Mouse (Mus musculus) kidney, adult 9 months (tissue): ENCODE measurements around the gene S100a3.

Experiments used
- DNase-seq: peaks from one replicate; pipeline ENCODE4 v3.0.0; 2022

Gene S100a3

GRCm38 (mm10) chr3:90560008-90560628 lies at the start of gene S100a3:
TSS of gene S100a3 (plus strand) at chr3:90560578.
- DNase-seq, result no peak

DNA sequence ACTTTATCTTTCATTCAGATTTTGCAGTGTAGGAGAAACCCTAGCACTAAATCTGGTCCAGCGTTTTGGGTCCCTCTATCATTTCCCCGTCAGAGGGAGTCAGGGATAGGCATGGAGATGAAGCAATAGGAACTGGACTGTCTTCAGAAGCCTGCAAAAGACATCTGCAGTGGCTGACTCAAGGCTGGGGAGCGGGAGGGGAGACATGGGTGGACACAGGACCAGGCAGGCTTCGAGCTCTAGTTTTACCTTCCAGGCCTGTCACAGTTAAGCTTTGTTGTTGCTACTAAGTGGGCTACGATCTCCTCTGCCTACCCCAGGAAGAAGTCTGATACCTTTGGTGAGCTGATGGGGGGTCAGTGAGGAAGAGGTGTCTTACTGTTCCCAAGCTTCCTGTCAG lies 48.1 kb upstream of the S100a3 start:
- no peak for DNase-seq

DNA sequence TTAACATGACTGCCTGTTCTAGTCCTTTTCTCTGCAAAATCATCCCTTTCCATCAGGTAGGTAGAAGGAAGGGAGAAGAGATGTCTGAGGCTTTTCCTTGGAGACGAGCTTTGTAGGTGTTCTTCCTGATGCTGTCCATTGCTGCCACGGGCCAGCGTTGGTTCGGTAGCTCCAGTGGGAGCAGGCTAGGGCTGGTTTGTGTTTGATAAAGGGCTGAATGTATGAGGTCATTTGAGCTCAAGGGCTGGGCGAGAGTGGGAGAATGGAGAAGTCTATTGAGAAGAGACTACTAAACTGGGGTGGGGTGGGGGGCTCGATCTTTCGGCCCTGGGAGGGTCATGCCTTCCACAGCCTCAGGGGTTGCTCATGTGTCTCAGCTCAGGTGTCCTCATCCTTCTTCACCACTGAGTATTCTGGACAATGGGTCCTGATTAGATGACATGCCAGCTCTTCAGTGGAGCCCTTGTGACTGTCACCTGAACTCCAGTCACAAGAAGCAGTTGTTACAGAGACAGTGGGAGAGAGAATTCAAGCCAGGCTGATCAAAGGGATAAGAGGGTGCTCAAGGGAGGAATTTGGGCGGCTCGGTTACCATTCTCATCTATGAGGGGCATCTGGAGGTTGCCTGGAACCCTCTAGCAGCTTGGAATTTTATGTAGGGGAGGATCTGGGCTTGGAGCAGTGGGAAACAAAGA lies 47.3 kb upstream of the S100a3 start:
- no peak for DNase-seq

DNA sequence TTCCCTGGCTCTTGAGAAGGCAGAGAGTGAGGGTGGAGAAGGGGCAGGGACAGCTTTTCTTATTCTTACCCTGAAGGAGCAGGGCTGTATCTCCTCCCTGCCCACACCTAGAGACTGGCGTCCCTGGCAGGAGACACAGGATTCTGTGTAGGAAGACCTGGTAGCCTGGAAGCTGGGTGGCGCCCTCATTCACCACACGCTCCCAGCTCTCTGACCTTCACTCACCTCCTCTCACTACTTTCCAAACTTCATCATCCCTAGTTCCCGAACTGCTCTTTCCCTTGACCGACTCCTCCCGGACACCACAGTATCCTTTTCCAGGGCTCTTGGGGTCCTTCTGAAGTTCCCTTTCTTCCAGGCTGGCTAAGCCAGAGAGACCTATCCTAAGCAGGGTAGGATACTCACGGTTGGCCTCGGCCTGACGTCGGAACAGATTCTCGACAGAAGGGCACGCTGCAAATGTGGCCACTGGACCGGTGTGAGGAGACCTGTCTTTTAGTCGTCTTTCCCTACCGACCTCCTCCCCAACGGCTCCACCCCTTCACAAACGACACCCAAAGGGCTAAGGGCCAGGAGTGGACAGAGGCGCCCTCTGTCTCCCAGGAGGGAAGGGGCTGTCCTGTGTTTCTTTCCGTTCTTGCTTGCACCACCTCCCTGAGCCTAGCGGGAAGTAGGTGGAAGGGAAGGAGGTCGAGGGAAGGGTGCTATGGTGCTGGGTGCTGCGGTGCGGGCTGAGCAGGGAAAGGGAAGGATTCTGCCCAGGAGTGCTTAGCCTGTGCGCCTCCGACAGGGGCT lies 46.4 kb upstream of the S100a3 start, which contains the start of the genes S100a1 and S100a13:
S100a1 (minus strand) TSS at position 597 of the 795 bp plus-strand sequence.
S100a13 (plus strand) TSS at position 640 of the 795 bp plus-strand sequence.
- DNase-seq, result peak; percentile 92

DNA sequence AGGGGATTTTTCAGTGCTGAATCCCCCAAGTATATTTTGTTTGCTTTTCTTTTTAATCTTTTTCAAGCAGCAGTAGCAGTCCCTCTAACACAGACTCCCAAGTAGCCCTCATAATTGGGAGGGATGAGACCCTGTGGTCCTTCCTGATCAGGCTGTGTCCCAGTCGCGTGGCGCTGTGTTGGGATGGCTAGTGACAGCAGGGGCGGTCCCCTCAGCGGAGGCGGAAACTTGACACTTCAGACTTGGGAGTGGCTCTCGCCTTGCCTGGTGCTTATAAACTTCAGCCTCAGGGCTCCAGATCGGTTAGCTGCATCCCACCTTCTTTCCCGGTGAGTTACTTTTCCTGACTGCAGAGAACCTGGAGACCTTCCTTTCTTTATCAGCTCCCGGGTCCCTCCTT lies 45.7 kb upstream of the S100a3 start:
- peak; percentile 78 for DNase-seq

GRCm38 (mm10) chr3:90515242-90515641 lies 45.1 kb upstream of the S100a3 start:
- peak; percentile 58 for DNase-seq

DNA sequence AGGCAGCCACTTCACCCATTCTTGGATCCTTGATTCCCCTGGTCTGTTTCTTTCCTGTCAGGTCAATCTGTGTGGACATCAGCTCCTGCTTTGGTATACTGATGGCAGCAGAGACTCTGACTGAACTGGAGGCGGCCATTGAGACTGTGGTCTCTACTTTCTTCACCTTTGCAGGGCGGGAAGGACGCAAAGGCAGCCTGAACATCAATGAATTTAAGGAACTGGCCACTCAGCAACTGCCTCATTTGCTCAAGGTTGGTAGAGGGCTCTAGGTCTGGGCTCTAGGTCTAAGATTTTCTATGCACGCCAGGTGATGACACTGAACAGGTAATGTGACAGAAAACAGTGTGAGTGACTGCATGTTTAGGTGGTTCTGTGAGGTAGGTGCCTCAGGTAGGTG lies 44.6 kb upstream of the S100a3 start:
- no peak for DNase-seq

DNA sequence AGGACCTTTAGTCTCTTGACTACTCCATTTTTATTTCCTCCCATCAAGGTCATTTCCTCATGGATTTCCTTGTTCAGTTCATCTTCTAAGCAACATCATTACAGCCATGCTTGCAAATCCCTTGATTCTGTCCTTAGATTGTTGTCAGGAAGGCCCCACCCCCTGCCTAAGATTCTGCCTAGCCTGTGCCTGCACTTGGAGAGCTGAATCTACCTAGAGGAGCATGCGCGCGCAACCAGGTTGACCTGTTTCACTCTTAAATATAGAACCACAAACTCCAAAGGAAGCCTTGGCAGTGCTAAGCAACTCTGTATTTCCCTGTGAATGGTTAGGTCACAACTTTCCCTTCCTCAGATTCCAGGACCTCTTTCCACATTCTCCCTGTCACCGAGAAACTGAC lies 42.7 kb upstream of the S100a3 start:
- DNase-seq, result no peak

DNA sequence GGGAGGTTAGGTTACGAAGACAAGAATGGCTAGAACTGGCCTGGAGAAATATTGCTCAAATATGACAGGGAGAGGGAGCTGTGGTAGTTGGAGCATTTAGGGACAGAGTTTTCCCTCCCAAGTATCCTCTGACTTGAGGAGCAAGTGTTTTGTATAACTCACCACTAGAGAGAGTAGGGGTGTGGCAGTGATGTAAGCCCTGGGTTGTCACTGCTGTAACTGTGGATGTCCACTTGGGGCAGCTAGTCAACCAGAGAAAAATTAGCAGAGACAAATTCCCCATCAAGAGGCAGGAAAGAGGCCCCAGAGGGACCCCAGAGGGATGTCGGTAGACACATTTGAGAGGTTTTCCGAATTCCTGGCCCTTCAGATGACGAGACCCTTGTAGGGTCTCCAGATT lies 35.0 kb upstream of the S100a3 start:
- DNase-seq, result peak; percentile 82

DNA sequence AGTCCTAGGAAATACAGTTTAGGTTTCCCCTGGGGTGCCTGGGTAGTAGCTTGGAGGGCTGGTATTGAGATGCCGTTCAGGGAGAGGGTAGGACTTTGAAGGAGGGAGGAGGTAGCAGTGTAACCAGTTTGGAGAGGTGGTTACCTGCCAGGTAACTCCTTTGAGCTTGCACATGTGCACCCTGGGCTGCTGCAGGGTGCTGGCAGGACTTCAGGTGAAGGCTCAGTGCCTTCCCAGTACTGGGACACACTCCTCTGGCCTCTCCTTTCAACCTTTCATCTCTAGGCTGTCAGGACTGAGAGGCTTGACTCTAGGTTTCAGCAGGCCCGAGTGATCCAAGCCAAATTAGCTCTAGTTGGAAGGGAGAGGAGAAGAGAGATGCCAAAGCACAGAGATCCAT lies 34.3 kb upstream of the S100a3 start:
- DNase-seq, result no peak

DNA sequence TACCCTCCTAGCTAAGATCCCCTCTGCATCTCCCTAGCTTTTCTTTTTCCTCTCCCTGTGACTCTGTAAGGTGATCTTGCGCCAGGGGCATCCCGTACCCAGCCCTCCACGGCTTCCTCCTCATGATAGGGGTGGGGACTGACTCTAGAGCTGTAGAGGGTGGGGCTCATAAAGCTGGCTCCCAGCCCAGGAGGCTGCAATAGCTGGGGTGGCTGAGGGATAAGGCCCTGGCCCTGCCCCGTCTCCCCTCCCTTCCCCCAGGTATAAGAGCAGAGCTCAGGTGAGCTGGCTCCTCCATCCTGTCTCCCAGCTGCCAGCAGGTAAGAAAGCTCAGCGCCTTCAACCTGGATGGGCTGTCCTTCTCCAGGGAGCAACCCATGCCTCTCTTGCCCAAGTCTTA lies 33.8 kb upstream of the S100a3 start, which contains the start of gene S100a14:
S100a14 (plus strand) TSS at position 277 of the 400 bp plus-strand sequence.
- DNase-seq, result no peak

DNA sequence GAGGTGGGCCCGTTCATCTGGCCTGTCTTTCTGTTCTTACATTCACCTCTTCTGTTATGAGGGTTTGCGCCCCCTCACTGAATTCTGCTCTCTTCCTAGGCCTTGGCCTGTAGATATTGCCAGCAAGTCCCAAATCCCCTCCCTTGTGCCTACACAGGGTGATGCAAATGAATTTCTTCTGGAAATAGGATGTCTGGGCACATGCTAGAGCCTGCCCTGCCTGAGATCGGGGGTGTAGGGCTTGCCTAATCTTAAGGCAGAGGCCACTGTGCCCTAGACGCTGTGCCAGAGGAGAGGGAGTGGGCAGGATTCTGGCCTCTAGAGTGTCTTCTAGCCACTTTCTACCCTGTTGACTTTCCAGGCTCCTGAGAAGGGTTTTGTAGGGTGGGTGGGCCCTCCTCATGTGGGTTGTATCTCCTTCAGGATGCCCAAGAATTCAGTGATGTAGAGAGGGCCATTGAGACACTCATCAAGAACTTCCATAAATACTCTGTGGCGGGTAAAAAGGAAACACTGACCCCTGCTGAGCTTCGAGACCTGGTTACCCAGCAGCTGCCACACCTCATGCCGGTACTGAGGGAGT lies 33.0 kb upstream of the S100a3 start:
- DNase-seq, result no peak

DNA sequence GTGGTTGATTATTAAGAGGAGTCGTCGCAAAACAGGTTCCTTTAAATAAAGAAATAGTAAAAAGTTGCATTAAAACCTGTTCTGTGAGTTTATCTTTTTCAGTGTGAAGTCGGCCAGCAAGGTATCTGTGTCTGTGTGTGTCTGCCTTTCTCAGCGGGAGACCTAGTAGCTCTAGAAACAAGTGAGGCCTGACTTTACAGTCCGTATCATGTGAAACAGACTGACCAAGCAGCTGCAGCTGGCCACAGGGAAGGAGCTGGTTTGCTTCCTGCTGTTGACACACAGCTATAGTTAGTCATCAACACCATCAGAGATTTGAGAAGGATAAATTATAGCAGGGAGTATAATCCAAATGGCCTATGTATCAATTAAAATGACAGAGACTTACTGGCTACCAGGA lies 28.7 kb upstream of the S100a3 start:
- DNase-seq, result no peak

DNA sequence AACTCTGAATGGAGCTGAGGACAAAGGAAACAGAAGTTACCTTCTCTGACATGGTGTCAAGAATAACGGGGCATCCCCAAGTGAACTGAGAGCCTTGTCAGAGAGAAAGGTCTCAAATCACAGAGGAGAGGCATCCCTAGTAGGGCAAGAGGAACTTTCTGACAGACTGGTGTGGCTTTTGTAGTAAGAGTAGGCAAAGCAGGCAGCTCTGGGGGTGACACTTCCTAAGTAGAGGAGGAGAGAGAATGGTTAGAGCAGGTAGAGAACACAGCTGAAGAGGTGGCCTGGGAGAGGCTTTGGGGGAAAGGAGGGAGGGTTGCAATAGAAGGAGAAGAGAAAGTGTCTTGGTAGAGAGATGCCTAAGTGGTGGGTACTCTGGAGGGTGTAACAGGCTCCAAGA lies 24.9 kb upstream of the S100a3 start:
- no peak for DNase-seq

GRCm38 (mm10) chr3:90537141-90537904 lies 23.1 kb upstream of the S100a3 start, which contains the start of gene S100a16:
TSS of gene S100a16 (plus strand) at chr3:90537254.
- peak; percentile 92 for DNase-seq

DNA sequence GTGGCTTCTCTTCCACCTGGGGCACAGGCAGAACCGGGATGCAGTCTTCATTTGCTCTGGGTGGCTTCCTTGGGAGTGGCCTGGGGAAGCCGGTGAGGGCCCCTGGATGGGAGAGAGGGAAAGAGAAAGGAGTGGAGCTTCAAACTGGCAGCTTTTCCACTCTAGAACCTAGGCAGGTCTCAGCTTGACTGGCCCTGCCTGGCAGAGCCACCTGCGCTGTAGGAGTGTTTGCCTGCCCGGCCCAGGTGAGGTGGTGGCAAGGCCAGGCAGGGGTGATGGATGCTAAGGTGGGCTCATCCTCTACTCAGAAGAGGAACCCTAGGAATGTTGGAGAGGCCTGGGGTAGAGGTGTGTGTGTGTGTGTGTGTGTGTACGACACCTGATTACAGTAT lies 22.5 kb upstream of the S100a3 start:
- no peak for DNase-seq

DNA sequence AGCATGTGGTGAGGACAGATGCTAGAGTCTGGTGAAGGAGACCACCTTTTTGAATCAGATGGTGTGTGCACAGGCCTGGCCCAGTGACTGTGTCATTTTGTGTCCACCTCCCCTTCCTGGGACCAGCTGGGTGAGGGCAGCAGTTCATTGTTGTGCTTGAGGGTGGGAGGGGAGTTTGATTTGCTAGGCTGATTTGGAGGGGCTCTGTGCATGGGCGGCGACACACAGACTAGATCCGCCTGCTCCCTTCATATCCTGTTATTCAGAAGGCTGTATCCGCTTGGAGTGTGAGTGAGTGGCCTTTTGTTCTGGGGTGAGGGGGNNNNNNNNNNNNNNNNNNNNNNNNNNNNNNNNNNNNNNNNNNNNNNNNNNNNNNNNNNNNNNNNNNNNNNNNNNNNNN lies 19.5 kb upstream of the S100a3 start:
- DNase-seq, result peak; percentile 67

- DNase-seq, result peak; percentile 36
Observed at GRCm38 (mm10) chr3:90549676-90550420, 10.5 kb upstream of the S100a3 start.

DNA sequence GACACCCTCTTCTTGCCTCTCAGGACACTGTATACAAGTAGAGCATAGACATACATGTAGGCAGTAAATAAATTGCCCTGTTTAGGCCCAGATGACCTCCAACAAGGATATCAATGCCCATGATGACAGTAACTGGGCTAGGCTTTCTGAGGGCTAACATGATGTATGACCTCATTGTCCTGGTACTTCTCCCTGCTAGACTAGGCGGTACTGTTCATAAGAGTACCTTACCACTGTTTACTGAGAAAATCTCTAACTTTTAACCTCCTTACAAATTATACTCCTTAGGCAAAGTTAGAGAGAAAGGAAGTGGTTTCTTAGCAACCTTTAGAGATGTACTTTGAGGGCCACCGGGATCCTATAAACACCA lies 10.0 kb upstream of the S100a3 start:
- no peak for DNase-seq

DNA sequence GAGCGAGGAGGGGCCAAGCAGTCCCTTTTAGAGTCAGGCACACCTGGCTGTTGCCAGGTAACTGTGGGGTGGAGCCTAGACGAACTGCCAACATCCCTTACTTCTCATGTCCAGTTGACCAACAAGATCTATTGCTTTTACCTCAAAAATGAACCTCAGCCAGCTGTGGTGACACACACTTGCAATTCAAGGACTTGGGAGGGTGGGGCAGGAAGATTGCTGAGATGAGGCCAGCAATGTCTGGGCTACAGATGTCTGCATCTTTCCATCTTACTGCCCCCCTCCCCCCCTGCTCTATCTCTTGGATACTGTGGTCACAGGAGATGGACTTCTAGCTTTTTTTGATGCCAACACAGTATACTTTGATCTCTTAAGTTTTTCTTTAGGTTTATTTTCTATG lies 8.1 kb upstream of the S100a3 start:
- DNase-seq, result no peak

DNA sequence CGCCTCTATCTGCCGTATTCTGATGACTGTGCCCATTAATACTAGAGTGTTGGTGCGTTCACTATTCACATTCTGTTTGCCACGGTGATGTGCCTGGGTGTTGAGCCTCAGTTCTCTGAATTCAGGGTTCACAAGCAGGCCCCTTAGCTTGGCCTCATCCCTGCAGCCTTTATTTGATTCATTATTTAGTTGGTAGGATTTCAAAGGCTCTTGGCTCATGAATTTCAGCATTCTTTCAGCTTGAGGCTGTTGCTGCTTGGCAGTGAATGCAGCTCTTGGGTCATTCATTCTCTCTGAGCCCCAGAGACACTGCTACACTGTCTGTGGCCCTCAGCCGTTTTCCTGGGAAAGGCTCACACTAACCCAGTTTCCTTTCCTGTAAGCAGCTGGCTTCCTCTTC lies 4.4 kb upstream of the S100a3 start:
- DNase-seq, result no peak

DNA sequence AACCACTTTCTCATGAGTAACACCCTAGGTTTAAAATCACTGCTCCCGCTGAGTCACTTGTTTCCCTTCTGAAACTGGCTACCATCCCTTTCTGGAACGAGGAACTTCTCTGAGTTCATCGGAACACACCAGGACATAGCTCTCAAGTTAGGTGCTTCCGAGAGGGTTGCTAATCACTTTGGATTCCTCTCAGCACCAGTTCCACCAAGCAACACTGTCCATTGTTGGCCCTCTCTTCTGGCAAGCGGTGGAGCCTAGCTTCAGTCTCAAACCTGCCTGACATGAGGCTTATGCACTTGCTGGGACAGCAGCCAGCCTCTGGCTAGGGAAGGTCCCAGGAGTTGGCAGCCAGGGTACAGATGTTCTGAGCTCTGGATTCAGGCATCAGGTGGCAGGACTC lies 14.3 kb downstream of the S100a3 start:
- no peak for DNase-seq
